Mouse (Mus musculus): ENCODE measurements around the gene Vmn2r41.
"Not testable (repeated sequence)": the region's sequence is repeated elsewhere in the genome, so short reads cannot be mapped to it uniquely, and the experiment has no call there.

Vmn2r41 gene

DNA sequence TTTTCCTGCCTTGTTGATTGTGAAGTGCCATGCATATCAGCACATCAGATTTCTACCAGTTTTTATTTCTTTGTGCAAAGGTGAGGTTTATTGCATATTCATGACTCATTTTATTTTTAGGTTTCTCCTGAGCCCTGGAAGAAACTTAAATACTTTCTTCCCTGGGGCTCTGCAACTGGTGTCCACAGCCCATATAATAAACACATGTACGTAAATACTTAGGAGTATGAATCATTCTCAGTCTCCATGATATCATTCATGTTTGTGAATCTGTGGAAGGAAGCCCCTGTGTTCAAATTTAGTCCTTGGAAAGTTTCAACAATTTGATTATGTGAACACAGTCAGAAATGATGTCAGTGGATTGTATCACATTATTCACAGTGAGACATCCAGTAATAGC, at the start of gene Vmn2r41:
TSS of gene Vmn2r41 (minus strand) at position 101 of the 400 bp plus-strand sequence.
- in situ Hi-C loops (cut with MboI; ENCODE audit: unreplicated experiment in 2 of 2) = not testable (repeated sequence)

DNA sequence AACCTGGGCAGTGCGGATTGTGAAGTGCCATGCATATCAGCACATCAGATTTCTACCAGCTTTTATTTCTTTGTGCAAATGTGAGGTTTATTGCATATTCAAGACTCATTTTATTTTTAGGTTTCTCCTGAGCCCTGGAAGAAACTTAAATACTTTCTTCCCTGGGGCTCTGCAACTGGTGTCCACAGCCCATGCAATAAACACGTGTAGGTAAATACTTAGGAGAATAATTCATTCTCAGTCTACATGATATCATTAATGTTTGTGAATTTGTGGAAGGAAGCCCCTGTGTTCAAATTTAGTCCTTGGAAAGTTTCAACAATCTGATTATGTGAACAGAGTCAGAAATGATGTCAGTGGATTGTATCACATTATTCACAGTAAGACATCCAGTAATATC, 38.8 kb upstream of the Vmn2r41 start, which contains the start of gene Vmn2r42:
TSS of gene Vmn2r42 (minus strand) at position 101 of the 400 bp plus-strand sequence.
- in situ Hi-C loops (cut with MboI; ENCODE audit: unreplicated experiment in 2 of 2) = not testable (repeated sequence)

DNA sequence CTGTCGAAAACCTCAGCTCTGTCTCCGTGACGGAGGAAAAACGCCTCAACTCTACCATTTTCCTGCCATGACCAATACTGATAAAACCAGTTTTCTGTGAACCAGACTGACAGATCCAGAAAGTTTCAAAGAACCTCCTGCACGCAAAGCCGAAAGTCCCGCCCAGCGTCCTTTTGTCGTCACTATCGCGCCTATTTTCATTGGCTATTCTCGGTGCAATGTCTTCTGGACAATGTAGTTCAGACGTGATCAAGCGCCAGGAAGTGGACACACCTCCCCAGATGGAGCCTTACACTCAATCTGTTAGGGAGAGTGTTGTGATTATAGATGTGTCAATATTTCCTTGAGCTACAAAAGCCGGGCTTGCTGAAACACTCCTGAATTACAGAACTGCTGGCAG, 68.6 kb downstream of the Vmn2r41 start:
- in situ Hi-C loops (cut with MboI; ENCODE audit: unreplicated experiment in 2 of 2) = not testable (repeated sequence)

Data from v-Abl transformed pro-B cells (cell line).